Mouse (Mus musculus) olfactory bulb, adult 2 months (tissue): ENCODE measurements around the gene Olfr1394.

Experiments used
- CTCF ChIP-seq: fragments of 200-500 bp; IDR thresholded peaks from 2 replicates; pipeline ENCODE4 v1.5.1; 2012; ENCODE audit warnings: low read depth, mild to moderate bottlenecking, low read length, moderate library complexity; ENCODE audit not compliant: insufficient read depth
- POLR2A ChIP-seq: fragments of 200-500 bp; IDR thresholded peaks from 2 replicates; pipeline ENCODE4 v1.6.1; 2012; ENCODE audit warnings: mild to moderate bottlenecking, low read depth, low read length, moderate library complexity; ENCODE audit not compliant: insufficient read depth

- TF ChIP-seq CTCF, result no peak
- no peak for TF ChIP-seq POLR2A
Observed at GRCm38 (mm10) chr11:49119635-49120034, 34.5 kb upstream of the Olfr1394 start.
